Mouse (Mus musculus) gastrocnemius, postnatal 4 days (tissue): ENCODE measurements around the gene Angel1. TPM values are rescaled to one million over a fixed set of nuclear protein-coding genes. Genes with fewer than 3 reads are reported as not detected.

ENCODE experiments used
- DNase-seq, 2 experiments: peaks; one replicate each; pipeline ENCODE4 v3.0.0; 2021 to 2022; ENCODE audit warnings: low spot score in 2 of 2, mixed read lengths in 2 of 2
- total RNA-seq, 2 experiments: library from RNA; stranded (reverse); gene quantifications; 2 replicates each; pipeline ENCODE4 v1.2.3; 2021

The Angel1 gene
- total RNA-seq, 2 experiments from 2014 or later, result 7.5 to 10.2 TPM

DNA sequence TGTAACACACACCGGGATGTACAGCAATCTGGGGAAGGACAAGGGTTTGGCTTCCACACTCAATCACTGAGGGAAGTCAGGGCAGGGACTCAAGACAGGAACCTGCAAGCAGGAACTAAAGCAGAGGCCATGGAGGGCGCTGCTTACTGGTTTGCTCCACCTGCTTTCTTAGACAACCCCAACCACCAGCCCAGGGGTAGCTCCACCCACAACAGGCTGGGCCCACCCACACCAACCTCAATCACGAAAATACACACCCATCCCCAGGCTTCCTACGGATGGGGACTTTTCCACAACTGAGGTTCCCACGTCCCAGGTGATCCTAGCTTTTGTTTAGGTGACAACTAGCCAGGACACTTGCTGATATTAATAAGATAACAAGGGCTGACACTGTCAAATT, 20.4 kb downstream of the Angel1 start:
- no peak for DNase-seq

DNA sequence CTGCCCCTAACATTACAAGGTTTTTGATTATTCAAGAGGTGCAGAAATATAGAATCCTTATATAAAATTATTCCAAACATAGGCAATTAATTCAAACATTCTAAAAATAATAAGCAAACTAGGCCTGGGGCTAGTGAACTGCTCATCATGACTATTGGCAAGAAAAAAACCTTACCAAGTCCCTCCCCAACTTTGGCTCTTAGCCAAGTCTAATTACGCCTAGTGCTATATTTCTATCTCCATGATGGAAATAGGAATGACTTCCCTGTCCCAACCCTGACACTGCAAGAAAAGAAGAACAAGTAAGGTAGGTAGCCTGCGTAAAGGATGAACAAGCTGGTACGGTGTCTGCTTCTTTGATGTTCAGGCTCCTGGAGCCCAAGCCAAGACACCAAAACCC, 23.6 kb downstream of the Angel1 start:
- DNase-seq, result no peak

DNA sequence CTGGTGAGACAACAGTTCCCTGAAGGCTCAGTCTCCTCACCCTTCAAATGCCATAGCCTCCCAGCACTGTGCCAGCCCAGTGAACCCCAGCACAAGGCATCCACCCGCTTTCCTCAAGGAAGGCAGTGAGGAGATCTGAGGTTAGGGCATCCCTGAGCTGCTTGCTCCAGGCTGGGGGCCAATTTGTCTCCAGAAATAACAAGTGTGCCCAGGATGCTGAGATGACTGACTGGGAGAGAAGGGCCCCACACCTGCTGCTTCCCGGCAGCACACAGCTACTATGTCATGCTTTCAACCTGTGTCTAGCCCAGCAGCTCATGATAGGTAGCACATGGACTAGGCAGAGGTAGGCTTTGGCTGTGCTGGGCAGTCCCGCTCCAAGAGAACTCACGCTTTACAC, 24.8 kb downstream of the Angel1 start:
- no peak for DNase-seq

DNA sequence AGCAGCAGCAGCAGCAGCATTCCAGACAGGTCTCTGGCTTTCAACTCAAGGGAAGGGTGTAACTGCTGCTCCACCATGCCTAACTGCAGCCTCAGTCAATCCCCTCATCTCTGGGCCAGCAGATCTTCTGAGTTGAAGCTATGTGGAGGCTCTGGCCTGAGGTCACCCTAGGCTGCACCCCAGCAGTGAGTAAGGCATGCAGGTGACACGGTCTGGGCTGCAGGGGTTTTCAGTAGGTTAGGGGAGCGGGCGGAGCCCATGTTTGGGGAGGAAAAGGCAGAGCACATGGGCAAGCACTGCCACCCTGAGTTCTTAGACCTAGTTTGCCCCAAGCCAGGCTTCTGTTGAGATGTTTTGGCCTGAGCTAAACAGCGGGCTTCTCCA, 25.3 kb downstream of the Angel1 start:
- DNase-seq, result no peak

DNA sequence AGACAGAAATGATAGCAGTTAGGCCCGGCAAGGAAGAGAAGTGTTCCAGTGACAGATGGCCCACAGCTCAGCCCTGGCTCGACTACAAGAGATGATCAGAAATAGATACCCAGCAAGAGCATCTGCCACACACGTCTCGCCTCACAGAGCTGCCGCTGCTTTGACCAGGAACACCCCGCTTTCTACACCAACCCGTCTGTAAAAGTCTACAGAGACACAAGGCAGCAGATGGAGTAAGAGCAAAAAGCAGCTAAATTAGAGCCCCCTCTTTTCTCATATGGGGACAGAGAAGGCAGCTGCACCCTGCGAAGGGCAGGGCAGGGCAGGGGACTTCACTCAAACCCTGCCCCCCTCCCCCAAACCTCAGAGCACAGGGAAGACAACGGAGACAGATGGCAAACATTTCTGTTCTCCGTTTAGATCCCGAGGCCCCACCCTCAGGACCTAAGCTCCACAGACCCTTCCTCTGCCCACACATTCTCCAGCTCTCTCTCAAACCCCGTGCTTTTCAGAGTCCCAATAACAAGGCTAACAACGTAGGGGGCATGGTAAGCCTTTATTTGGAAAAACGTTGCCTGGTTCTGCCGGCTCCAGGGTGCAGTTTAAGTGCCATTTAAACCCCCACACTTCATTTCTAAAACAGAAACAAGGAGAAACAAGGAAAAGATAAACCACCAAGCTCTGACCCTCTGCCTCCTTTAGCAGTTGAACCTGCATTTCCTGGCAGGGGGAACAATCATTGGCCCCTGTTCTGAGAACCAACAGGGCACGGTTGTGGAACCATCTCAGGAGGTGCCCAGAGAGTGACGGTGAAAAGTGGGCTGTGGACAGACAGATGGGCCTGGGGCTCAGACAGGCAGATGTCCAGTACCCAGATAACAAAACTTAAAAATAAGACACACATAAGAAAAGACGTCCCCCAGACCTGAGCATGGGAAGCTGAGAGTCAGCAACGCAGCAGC, 26.0 kb downstream of the Angel1 start:
- DNase-seq, result no peak

DNA sequence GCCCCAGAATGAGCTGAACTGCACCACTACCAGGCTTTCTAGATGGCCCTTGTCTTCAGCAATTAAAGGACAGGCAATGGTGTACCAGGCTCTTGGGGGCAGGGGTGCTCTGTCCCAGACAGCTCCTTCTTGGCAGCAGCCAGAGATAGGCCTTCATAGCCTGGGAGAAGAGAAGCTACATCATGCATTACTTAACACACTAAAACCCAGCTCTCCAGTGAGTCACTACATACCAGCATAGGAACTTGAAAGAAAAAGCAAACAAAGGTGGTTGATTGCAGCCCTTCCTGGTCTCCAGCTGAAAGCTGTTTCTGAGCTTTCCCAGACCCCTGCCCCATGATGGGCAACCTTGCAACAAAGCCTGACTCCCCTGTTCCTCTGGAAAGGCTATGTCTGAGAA, 27.7 kb downstream of the Angel1 start:
- no peak for DNase-seq

DNA sequence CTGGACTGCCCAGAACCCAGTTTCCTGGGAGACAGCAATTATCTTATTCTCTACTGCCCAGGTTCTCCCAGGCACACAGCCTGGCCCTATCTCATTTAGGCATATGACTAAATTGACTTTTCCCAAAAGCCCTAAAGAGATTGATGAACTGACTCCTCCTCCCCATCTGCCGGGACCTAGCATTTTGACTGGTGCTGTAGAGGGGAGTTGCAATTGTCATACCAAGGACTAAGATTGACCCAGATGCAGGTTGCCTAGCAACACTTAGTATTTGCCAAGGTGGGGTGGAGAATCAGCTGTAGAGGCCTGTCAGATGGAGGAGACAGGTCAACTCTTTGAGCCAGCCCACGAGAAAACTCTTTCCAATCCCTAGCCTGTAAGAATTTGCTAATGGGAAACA, 28.3 kb downstream of the Angel1 start:
- DNase-seq, result no peak

DNA sequence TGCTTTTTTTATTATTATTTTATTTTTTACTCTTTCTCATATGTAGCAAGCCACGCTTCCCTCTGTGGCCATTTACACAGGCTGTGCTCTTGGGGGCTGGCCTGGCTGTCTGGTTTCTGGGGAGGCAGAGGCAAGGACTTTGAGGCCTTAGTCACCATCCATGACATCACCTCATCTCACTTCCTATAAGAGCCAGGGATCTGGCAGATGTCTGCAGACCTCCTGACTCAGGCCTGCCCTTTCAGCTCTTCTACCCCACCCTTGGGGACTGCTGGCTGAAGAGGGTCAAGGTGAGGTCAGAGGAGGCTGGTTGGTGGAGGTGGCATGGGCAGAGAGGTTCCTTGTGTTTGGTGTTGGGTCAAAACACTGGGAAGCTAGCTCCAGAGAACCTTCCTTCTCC, 31.8 kb downstream of the Angel1 start:
- no peak for DNase-seq

DNA sequence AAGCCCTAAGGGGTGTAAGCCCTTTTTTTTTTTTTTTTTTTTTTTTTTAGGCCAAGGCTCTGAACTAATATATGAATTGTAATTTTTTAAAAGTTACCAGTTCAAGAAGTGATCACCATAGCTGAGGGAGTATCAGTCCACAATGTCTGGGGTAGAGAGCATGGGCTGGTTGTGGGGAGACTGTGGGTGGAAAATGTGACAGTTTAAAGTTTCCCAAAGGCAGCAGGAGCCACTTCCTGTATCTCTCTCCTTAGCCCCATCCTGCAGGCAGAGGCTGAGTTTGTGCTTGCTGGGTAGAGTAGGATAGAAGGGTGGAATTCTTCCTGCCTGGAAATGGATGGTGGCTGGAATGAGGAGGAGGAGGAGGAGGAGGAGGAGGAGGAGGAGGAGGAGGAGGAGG, 32.9 kb downstream of the Angel1 start:
- DNase-seq, result no peak

DNA sequence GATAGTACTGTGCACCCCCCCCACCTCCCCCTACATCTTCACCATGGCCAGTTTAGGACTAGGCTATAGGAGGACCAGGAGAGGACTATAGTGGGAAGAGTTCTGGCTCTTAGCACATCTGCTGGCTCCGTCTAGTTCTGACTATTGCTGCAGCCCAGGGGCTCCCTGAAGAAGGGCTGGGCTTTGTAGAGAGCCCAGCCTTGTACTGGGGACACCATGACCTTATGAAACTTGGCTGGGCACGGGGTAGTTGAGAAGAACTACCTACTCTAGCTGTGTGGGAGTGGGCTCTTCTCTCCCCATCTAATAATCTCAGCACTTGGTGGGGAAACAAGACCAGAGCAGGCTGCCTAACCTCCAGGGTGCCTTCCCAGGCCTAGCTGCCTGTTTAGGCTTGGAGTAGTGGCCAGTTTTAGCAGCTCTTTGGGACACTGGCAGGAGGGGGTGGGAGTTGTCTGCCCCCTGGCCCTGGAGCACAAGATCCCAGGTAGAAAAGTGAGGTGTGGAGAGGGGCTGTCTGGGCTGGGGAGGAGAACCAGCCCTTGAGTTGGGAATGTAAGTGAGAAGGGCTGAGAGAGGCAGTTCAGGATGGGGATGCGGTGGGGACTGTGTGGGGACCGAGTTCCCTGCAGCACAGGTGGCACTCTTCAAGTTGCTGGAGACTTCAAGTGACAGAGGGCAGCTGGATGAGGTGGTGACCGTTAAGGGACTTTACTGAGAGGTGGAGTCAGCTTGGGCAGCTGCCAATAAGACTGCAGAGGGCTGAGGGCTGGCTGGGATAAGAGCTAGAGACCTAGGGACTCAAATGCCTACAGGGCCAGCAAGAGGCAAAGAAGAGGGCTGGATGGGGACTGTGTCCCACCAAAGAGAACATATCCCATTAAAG, 33.5 kb downstream of the Angel1 start:
- DNase-seq, result no peak

DNA sequence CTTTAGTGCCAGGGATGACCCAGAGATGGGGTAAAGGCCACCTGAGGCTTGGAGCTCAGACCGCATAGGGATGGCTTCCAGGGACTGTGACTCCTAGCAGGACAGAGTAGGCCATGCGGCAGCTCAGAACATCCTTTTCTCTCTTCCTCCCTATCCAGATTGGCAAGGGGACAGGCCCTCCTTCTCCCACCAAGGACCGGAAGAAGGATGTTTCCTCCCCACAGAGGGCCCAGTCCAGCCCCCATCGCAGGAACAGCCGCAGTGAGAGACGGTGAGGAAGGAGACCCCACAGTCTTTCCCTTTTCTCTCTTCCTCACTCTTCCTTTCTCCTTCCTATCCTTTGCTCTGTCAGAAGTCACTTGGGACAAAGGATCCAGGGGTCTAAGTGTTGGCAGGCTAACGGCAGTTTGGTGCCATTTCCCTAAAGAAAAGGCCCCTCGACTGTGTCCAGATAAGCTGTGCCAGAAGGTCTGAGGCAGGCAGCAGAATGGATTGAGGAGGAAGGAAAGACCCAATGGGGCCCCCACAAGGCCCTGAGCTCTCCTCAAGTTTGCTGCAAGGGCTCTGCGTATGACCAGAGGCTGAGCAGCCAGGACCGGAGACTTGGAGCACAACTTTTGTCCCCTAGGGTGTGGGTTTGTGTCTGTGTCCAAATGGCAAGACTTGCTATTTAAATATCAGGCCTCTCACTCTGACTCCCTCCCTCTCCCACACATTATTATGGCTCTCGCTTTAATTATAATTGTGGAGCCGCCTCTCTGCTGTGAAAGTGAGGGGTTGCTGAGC, 35.4 kb downstream of the Angel1 start:
- no peak for DNase-seq

DNA sequence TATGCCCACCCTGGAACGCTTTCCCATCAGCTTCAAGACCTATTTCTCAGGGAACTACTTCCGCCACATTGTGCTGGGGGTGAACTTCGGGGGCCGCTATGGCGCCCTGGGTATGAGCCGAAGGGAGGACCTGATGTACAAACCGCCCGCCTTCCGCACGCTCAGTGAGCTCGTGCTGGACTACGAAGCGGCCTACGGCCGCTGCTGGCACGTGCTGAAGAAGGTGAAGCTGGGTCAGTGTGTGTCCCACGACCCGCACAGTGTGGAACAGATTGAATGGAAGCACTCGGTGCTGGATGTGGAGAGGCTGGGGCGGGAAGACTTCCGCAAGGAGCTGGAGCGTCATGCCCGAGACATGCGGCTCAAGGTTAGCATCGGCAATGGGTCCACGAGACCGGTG, 37.3 kb downstream of the Angel1 start:
- DNase-seq, result no peak

DNA sequence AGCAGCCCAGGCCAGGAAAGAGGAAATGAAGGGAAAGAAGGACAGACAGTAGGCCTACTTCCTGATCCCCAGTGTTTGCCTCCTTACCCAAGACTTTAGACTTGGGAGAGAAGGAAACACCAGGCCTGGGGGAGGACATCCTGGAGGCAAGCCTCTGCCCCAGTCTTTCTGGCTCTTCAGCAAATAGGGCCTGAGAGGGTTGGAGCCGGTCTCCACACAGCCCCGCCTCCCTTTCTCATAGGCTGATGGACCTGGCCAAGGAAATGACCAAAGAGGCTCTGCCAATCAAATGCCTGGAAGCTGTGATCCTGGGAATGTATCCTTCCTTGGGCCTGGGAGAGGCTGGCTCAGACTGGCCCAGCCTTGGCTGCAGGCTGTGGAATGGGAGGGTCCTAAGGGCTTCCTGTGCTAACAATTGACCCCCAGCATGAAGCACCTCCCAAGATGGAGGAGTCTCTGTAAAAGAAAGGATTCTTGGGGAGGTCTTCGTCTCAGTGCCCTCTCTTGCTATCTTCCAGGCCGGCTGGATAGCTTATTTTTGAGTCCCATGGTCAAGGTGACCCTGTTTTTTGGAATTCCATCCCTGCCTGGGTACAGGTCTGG, 38.2 kb downstream of the Angel1 start:
- no peak for DNase-seq

DNA sequence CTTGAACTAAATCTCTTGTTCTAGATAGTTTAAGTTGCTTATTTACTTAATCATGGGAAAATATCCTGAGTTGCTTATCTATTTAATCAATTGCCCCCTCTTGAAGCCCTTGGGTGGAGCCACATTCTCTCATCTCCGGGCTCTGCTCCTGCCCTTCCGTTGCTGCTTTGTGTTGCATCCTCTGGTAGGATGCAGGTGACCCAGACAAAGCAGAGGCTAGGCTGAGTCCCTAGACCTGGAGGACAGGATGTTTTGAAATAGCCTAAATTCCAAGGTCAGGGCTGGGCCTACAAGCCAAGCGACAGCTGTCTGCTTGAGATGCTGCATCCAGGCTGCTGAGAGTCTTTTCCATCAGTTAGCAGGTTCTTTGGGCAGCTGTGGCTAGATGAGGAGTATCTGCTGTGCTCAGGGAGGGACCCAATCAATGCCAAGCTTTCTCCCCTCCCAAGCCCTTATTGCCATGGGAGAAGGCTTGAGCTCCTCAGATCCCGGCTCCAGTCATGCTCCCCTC, 38.8 kb downstream of the Angel1 start:
- DNase-seq, result no peak

DNA sequence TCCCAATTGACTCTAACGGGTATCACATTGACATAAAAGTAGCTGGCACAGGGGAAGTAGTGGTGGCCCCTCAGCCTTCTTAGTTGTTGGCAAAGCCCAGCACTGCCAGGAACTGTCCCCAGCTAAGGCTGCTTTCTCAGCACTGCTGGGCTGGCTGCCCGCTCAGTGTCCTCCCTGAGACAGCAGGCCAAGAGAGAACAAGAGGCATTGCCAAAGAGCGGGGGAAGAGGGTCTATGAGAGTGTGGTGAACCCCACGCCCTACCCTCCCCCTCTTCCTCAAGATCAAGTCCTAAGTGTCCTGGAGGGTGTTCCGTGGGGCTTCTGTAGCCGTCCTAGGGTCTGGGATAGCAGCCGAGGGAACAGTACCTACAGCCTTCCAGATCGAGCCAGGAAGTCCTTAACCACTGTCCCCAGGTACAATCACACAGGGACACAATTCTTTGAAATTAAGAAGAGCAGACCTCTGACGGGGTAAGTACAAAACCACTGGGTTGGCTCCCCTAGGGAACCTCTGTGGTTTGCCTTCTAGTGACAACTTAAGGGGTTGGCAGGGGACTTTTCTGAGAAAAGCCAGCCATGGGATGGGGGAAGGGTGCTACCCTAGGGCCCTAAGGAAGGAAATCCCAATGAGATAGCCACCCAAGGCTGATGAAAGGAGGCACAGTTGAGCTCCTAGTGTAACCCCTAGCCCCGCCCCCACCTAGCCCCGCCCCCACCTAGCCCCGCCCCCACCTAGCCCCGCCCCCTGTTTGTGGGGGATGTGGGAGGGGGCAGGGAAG, 39.5 kb downstream of the Angel1 start:
- DNase-seq, result no peak

DNA sequence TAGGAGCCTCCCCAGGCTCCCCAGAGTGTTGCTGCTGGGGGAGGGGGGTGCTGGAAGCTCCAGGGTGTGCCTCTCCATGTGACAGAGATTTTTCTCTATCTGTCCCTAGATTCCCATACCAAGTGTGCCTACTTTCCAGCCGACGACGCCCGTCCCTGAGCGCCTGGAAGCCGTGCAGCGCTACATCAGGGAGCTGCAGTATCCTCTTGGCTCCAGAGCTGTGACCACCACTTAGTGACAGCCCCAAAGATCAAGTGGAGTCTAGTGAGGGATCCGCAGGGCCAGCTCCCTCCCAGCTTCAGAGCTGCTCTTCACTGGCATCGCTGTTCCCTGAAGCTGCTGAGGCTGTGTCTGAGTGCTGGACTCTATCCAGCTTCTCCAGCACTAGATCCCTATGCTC, 41.0 kb downstream of the Angel1 start:
- no peak for DNase-seq

DNA sequence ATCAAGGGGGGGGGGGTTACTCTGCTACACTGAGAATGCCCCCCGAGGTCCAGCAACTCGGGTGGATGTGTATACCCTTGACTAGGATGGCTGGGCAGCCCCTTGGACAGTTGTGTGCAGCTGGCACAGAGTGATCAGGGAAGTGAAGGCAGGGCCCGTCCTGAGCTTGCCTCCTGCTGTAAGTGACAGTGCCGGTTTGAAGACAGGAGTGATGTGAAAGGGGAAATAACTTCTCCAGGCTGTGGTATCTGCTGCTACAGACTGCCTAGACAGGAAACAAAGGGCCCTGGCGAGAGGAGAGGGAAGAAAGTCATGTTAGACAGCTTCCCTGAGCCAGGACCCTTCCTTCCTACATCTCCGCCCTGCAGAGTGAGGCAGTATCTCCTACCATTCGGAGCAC, 42.6 kb downstream of the Angel1 start:
- no peak for DNase-seq

DNA sequence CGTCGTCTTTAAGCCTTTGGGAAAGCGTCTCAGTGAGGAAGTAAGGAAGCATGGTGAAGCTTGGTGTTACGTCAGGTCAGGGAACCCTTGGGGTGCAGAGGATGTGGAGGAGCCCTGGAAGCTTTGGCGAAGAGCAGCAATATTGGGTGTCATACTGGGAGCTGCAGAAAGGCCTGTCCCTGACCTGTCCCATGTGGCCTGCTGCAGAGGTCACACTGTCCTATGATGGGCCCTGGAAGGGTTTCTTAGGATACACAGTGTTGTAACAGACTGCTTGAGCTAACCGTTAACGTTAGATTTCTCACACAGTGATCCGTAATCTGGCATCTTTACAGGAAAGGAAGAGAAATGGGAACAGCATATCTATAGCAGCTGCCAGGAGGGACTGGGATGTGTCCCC, 44.1 kb downstream of the Angel1 start:
- no peak for DNase-seq

DNA sequence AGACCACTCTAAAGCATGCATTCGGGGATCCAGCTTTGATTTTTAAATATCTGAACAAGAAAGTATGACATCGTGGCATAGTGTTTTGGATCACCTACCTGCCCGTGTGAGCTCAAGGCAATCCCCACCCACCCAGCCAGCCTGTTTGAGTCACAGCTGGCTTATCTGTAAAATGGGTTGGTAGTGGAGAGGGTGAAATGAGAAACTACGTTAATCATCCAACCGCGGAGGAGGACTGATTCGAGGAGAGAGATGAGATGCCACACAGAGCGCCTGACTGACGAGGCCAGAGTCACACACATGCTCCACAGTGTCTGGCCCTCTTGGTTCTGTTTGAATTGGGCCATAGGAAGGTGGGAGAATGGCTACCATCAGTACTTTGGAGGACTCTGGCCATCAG, 44.6 kb downstream of the Angel1 start:
- DNase-seq, result no peak

DNA sequence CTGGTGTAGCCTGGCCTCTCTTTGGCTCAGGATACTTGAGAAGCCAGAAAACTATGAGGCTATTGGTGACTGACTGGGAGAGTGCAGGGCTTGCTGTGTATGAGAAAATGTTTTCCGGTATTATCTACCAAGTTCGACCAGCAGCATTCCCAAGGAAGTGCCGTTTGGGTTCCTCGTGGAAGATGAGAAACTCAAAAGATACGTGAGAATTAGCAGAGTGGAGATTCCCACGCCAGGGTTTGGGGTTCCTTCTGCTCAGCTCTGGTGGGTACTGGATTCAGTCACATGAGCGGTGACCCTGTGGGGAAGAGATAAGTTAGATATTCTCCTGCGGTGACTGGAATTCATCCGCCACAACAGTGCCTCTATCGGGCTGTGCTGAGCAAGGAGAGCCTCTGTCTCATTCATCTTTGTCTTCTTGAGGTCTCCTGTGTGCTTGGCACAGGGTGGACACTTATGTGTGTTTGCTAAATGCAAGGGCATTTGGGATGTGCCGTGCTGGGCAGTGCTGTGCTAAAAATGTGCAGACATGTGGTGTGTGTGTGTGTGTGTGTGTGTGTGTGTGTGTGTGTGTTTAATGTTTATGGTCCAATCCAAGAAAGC, 45.6 kb downstream of the Angel1 start:
- DNase-seq, result no peak
